Mouse (Mus musculus): Measurements from ENCODE around the gene Zbtb22.
"Not testable (repeated sequence)": the region's sequence is repeated elsewhere in the genome, so short reads cannot be mapped to it uniquely, and the experiment has no call there.

Zbtb22 gene

GRCm38 (mm10) chr17:33915671-33916250 is at the start of gene Zbtb22, which contains the start of gene Tapbp:
TSS of gene Zbtb22 (plus strand) at chr17:33915904.
TSS of gene Tapbp (plus strand) at chr17:33915899.
- peak; percentile 99 for DNase-seq (ENCODE audit: low read depth, low spot score)

GRCm38 (mm10) chr17:33873537-33873936 is 42.2 kb upstream of the Zbtb22 start, which contains the start of gene Gm7029:
TSS of gene Gm7029 (plus strand) at chr17:33873837.
- DNase-seq (ENCODE audit: low read depth, low spot score), result not testable (repeated sequence)

- no peak for DNase-seq (ENCODE audit: low read depth, low spot score)
These were observed 41.3 kb upstream of the Zbtb22 start for GRCm38 (mm10) chr17:33874411-33874810.

GRCm38 (mm10) chr17:33875797-33876196 is 39.9 kb upstream of the Zbtb22 start:
- not testable (repeated sequence) for DNase-seq (ENCODE audit: low read depth, low spot score)

- DNase-seq (ENCODE audit: low read depth, low spot score), result not testable (repeated sequence)
These were observed 31.4 kb upstream of the Zbtb22 start for GRCm38 (mm10) chr17:33884320-33884719.

- not testable (repeated sequence) for DNase-seq (ENCODE audit: low read depth, low spot score)
These were observed 27.9 kb upstream of the Zbtb22 start for GRCm38 (mm10) chr17:33887802-33888201.

GRCm38 (mm10) chr17:33888230-33888629 is 27.5 kb upstream of the Zbtb22 start:
- not testable (repeated sequence) for DNase-seq (ENCODE audit: low read depth, low spot score)

GRCm38 (mm10) chr17:33889941-33890532 is 25.7 kb upstream of the Zbtb22 start:
- DNase-seq (ENCODE audit: low read depth, low spot score), result not testable (repeated sequence)

- DNase-seq (ENCODE audit: low read depth, low spot score), result peak; percentile 100
These were observed 25.1 kb upstream of the Zbtb22 start, which contains the start of gene Kifc1 for GRCm38 (mm10) chr17:33890533-33891059. TSS of gene Kifc1 (minus strand) at chr17:33890661.

- DNase-seq (ENCODE audit: low read depth, low spot score), result no peak
These were observed 24.3 kb upstream of the Zbtb22 start for GRCm38 (mm10) chr17:33891357-33891756.

GRCm38 (mm10) chr17:33891892-33892291 is 23.8 kb upstream of the Zbtb22 start:
- not testable (repeated sequence) for DNase-seq (ENCODE audit: low read depth, low spot score)

GRCm38 (mm10) chr17:33892429-33892828 is 23.3 kb upstream of the Zbtb22 start:
- DNase-seq (ENCODE audit: low read depth, low spot score), result no peak

- not testable (repeated sequence) for DNase-seq (ENCODE audit: low read depth, low spot score)
These were observed 22.7 kb upstream of the Zbtb22 start for GRCm38 (mm10) chr17:33893011-33893410.

- peak; percentile 70 for DNase-seq (ENCODE audit: low read depth, low spot score)
These were observed 18.4 kb upstream of the Zbtb22 start for GRCm38 (mm10) chr17:33897114-33897794.

- not testable (repeated sequence) for DNase-seq (ENCODE audit: low read depth, low spot score)
These were observed 17.5 kb upstream of the Zbtb22 start for GRCm38 (mm10) chr17:33898193-33898592.

- no peak for DNase-seq (ENCODE audit: low read depth, low spot score)
These were observed 16.1 kb upstream of the Zbtb22 start for GRCm38 (mm10) chr17:33899642-33900041.

GRCm38 (mm10) chr17:33900281-33900988 is 15.3 kb upstream of the Zbtb22 start:
- no peak for DNase-seq (ENCODE audit: low read depth, low spot score)

- no peak for DNase-seq (ENCODE audit: low read depth, low spot score)
These were observed 14.8 kb upstream of the Zbtb22 start for GRCm38 (mm10) chr17:33900989-33901314.

- no peak for DNase-seq (ENCODE audit: low read depth, low spot score)
These were observed 14.1 kb upstream of the Zbtb22 start for GRCm38 (mm10) chr17:33901653-33902052.

- no peak for DNase-seq (ENCODE audit: low read depth, low spot score)
These were observed 13.6 kb upstream of the Zbtb22 start for GRCm38 (mm10) chr17:33902079-33902478.

- no peak for DNase-seq (ENCODE audit: low read depth, low spot score)
These were observed 13.2 kb upstream of the Zbtb22 start for GRCm38 (mm10) chr17:33902491-33902890.
